12 mouse cellular contexts compared by ENCODE assay signal in genomic region chr7:45721642-45722347, GRCm38 (mm10). TPM values are rescaled to one million over a fixed set of nuclear protein-coding genes. Genes with fewer than 3 reads are reported as not detected.
DNase-seq lines count a peak whose midpoint lies in the region; ATAC-seq and TF ChIP-seq lines count a peak whose summit lies in the region.
"Had no signal": no experiment of that assay in that cellular context is flagged by ENCODE, and none has a peak within 500 bp of the region (broad histone marks: within the 10 kb centered on the region; RNA-seq: fewer than 3 reads in every experiment).

No protein-coding gene starts in this region.

- ATAC-seq in hindbrain, embryonic 12.5 days (ENCODE audit: low FRiP score) = no peak
- ATAC-seq in hindbrain, postnatal 0 days = no peak
- ATAC-seq in intestine, embryonic 15.5 days = no peak

- H3K4me1 ChIP-seq in hindbrain, embryonic 12.5 days = peaks cover 29% of the 10 kb centered on the region
- H3K4me1 ChIP-seq in hindbrain, postnatal 0 days (ENCODE audit: insufficient read depth, low read length) = peaks cover 14% of the 10 kb centered on the region
- H3K4me1 ChIP-seq in intestine, embryonic 15.5 days (replicated peaks) = peaks cover 30% of the 10 kb centered on the region

- H3K9ac ChIP-seq in hindbrain, embryonic 12.5 days = peak overlapping the region; percentile 4; the same call in 1 of the 2 replicates
- H3K9ac ChIP-seq in hindbrain, postnatal 0 days (replicated peaks; ENCODE audit: low read length) = no peak overlapping the region
- peak overlapping the region; percentile 21 for H3K9ac ChIP-seq in intestine, embryonic 15.5 days

- no peaks in the 10 kb centered on the region for H3K9me3 ChIP-seq in hindbrain, embryonic 12.5 days (replicated peaks)
- no peaks in the 10 kb centered on the region for H3K9me3 ChIP-seq in hindbrain, postnatal 0 days (ENCODE audit: low read length)
- no peaks in the 10 kb centered on the region for H3K9me3 ChIP-seq in intestine, embryonic 15.5 days

- DNase-seq in hindbrain, postnatal 0 days (ENCODE audit: low spot score) = no peak
- DNase-seq in thymus, postnatal 4 days = peak; percentile 12
- DNase-seq in thymus, postnatal 25 days = no peak
- DNase-seq in ovary, postnatal 36 days (ENCODE audit: low spot score) = no peak
- no peak for DNase-seq in embryo, embryonic 10 days (ENCODE audit: low spot score)
- DNase-seq: gastrocnemius, postnatal 25 days; kidney, postnatal 10 days had no signal

- no peak overlapping the region for H3K4me3 ChIP-seq in hindbrain, embryonic 12.5 days
- H3K4me3 ChIP-seq in hindbrain, postnatal 0 days (ENCODE audit: low read length) = no peak overlapping the region
- peak overlapping the region; percentile 22 for H3K4me3 ChIP-seq in intestine, embryonic 15.5 days (replicated peaks)

- H3K27me3 ChIP-seq in hindbrain, embryonic 12.5 days = no peaks in the 10 kb centered on the region
- no peaks in the 10 kb centered on the region for H3K27me3 ChIP-seq in hindbrain, postnatal 0 days (ENCODE audit: insufficient read depth, low read length)
- no peaks in the 10 kb centered on the region for H3K27me3 ChIP-seq in intestine, embryonic 15.5 days (replicated peaks)

- H3K27ac ChIP-seq in hindbrain, embryonic 12.5 days = no peak overlapping the region
- no peak overlapping the region for H3K27ac ChIP-seq in hindbrain, postnatal 0 days
- peak overlapping the region; percentile 59 for H3K27ac ChIP-seq in intestine, embryonic 15.5 days

- TF ChIP-seq CTCF in hindbrain, postnatal 0 days (IDR thresholded peaks at IDR 0.05; ENCODE audit: low read depth) = no peak

- peaks cover 76% of the 10 kb centered on the region for H3K36me3 ChIP-seq in hindbrain, embryonic 12.5 days
- H3K36me3 ChIP-seq in hindbrain, postnatal 0 days (ENCODE audit: insufficient read depth, low read length) = peaks cover 28% of the 10 kb centered on the region
- H3K36me3 ChIP-seq in intestine, embryonic 15.5 days = peaks cover 45% of the 10 kb centered on the region

- H3K4me2 ChIP-seq in hindbrain, embryonic 12.5 days (replicated peaks) = no peak overlapping the region
- H3K4me2 ChIP-seq in hindbrain, postnatal 0 days (ENCODE audit: low read depth, low read length) = no peak overlapping the region
- peak overlapping the region; percentile 50 for H3K4me2 ChIP-seq in intestine, embryonic 15.5 days (replicated peaks)

- 61% methylated on average over 13 of the region's 13 CpGs for WGBS in hindbrain, embryonic 12.5 days
- 50% methylated on average over 13 of the region's 13 CpGs for WGBS in hindbrain, postnatal 0 days
- 67% methylated on average over 13 of the region's 13 CpGs for WGBS in intestine, embryonic 15.5 days

RNA-seq across cellular contexts. Expression of gene Fam83e, which starts 0.8 kb away (rescaled TPM):
- polyA plus RNA-seq in hindbrain, embryonic 12.5 days (2016; fragmentation: Nextera tagmentation; extraction: Ambion mirVana) = 0.89 and 1.0 TPM in 2 replicates
- 0.11 and 0.16 TPM in 2 replicates for total RNA-seq in hindbrain, postnatal 0 days (2014; rRNA removed)
- polyA plus RNA-seq in hindbrain, postnatal 0 days (2015; fragmentation: Nextera tagmentation; extraction: Ambion mirVana) = 0.09 and 0.25 TPM in 2 replicates
- 19.7 and 22.4 TPM in 2 replicates for polyA plus RNA-seq in intestine, embryonic 15.5 days (2015; fragmentation: Nextera tagmentation; extraction: Ambion mirVana)

RNA-seq across cellular contexts. Expression of gene Spaca4, which starts 3.8 kb away (rescaled TPM):
- not detected in 2 replicates for polyA plus RNA-seq in hindbrain, embryonic 12.5 days (2016; fragmentation: Nextera tagmentation; extraction: Ambion mirVana)
- not detected in 2 replicates for total RNA-seq in hindbrain, postnatal 0 days (2014; rRNA removed)
- not detected in 2 replicates for polyA plus RNA-seq in hindbrain, postnatal 0 days (2015; fragmentation: Nextera tagmentation; extraction: Ambion mirVana)
- 0.49 and 0.74 TPM in 2 replicates for polyA plus RNA-seq in intestine, embryonic 15.5 days (2015; fragmentation: Nextera tagmentation; extraction: Ambion mirVana)
- total RNA-seq: gastrocnemius, postnatal 25 days; monocyte, adult 5-6 weeks had no signal
- polyA plus RNA-seq: limb, embryonic 11.5 days; urinary bladder, adult 2 months had no signal

RNA-seq across cellular contexts. Expression of gene Sphk2, which starts 4.0 kb away (rescaled TPM):
- 28.7 and 30.3 TPM in 2 replicates for polyA plus RNA-seq in hindbrain, embryonic 12.5 days (2016; fragmentation: Nextera tagmentation; extraction: Ambion mirVana)
- total RNA-seq in hindbrain, postnatal 0 days (2014; rRNA removed) = 27.4 and 31.6 TPM in 2 replicates
- polyA plus RNA-seq in hindbrain, postnatal 0 days (2015; fragmentation: Nextera tagmentation; extraction: Ambion mirVana) = 17.8 and 18.5 TPM in 2 replicates
- polyA plus RNA-seq in intestine, embryonic 15.5 days (2015; fragmentation: Nextera tagmentation; extraction: Ambion mirVana) = 38.1 and 41.6 TPM in 2 replicates

RNA-seq across cellular contexts. Expression of gene Rpl18, which starts 6.5 kb away (rescaled TPM):
- 607 and 682 TPM in 2 replicates for polyA plus RNA-seq in hindbrain, embryonic 12.5 days (2016; fragmentation: Nextera tagmentation; extraction: Ambion mirVana)
- total RNA-seq in hindbrain, postnatal 0 days (2014; rRNA removed) = 999 and 1,175 TPM in 2 replicates
- 519 and 535 TPM in 2 replicates for polyA plus RNA-seq in hindbrain, postnatal 0 days (2015; fragmentation: Nextera tagmentation; extraction: Ambion mirVana)
- 1,110 and 1,134 TPM in 2 replicates for polyA plus RNA-seq in intestine, embryonic 15.5 days (2015; fragmentation: Nextera tagmentation; extraction: Ambion mirVana)

RNA-seq across cellular contexts. Expression of gene Dbp, which starts 16.9 kb away (rescaled TPM):
- 4.2 and 5.3 TPM in 2 replicates for polyA plus RNA-seq in hindbrain, embryonic 12.5 days (2016; fragmentation: Nextera tagmentation; extraction: Ambion mirVana)
- 4.2 and 12.2 TPM in 2 replicates for total RNA-seq in hindbrain, postnatal 0 days (2014; rRNA removed)
- polyA plus RNA-seq in hindbrain, postnatal 0 days (2015; fragmentation: Nextera tagmentation; extraction: Ambion mirVana) = 4.6 and 5.3 TPM in 2 replicates
- 3.1 and 3.4 TPM in 2 replicates for polyA plus RNA-seq in intestine, embryonic 15.5 days (2015; fragmentation: Nextera tagmentation; extraction: Ambion mirVana)

Comparison
In these comparisons a context has a peak if more than half of its experiments do, and no peak if none do; other contexts are left out.
1. RNA of gene Fam83e, which starts 0.8 kb away (polyA plus RNA-seq): 19.7 to 22.4 TPM in intestine, embryonic 15.5 days; 0.89 to 1.0 TPM in hindbrain, embryonic 12.5 days and 0.09 to 0.25 TPM in hindbrain, postnatal 0 days; every median in the first group is over 10 times any median in the second.